Mouse (Mus musculus): ENCODE measurements around the gene Mr1. TPM values are rescaled to one million over a fixed set of nuclear protein-coding genes. Genes with fewer than 3 reads are reported as not detected.

Mr1 gene
- polyA plus RNA-seq, 1 experiment from 2014 or later, result 0.49 TPM

GRCm38 (mm10) chr1:155113946-155114345 is 32.7 kb downstream of the Mr1 start:
- Histone ChIP-seq H3K27ac (ENCODE audit: low read depth, low read length) (no peak overlapping the region), H3K36me3 (ENCODE audit: control insufficient read depth, insufficient read depth, low read length) (no peaks in the 10 kb centered on the region), H3K4me2 (no peak overlapping the region), H3K27me3 (ENCODE audit: control insufficient read depth, insufficient read depth, low read length) (no peaks in the 10 kb centered on the region; the same call in 1 of the 2 replicates), H3K9ac (ENCODE audit: low read length) (no peak overlapping the region), H3K4me1 (ENCODE audit: control insufficient read depth, insufficient read depth, low read length) (peaks cover 29% of the 10 kb centered on the region), H3K9me3 (ENCODE audit: control insufficient read depth, low read length) (no peaks in the 10 kb centered on the region), H3K4me3 (ENCODE audit: low read depth, low read length) (no peak overlapping the region)
- ATAC-seq (ENCODE audit: low FRiP score) (peak; percentile 64), DNase-seq (ENCODE audit: low spot score, missing footprints) (no peak)
- 9% methylated on average over 3 of the region's 3 CpGs for WGBS

- ATAC-seq (ENCODE audit: low FRiP score), result no peak
- no peak overlapping the region for H3K4me2 ChIP-seq
- peaks cover 33% of the 10 kb centered on the region for H3K4me1 ChIP-seq (ENCODE audit: control insufficient read depth, insufficient read depth, low read length)
- no peaks in the 10 kb centered on the region for H3K9me3 ChIP-seq (ENCODE audit: control insufficient read depth, low read length)
- no peak overlapping the region for H3K4me3 ChIP-seq (ENCODE audit: low read depth, low read length)
- H3K9ac ChIP-seq (ENCODE audit: low read length), result no peak overlapping the region
- no peaks in the 10 kb centered on the region; the same call in 1 of the 2 replicates for H3K27me3 ChIP-seq (ENCODE audit: control insufficient read depth, insufficient read depth, low read length)
- no peak for DNase-seq (ENCODE audit: low spot score, missing footprints)
- H3K27ac ChIP-seq (ENCODE audit: low read depth, low read length), result no peak overlapping the region
- no peaks in the 10 kb centered on the region for H3K36me3 ChIP-seq (ENCODE audit: control insufficient read depth, insufficient read depth, low read length)
- 88% methylated on average over 1 of the region's 1 CpGs for WGBS
These were observed 33.7 kb downstream of the Mr1 start for GRCm38 (mm10) chr1:155112875-155113274.

GRCm38 (mm10) chr1:155112118-155112517 is 34.5 kb downstream of the Mr1 start:
- Histone ChIP-seq H3K36me3 (ENCODE audit: control insufficient read depth, insufficient read depth, low read length) (no peaks in the 10 kb centered on the region), H3K4me3 (ENCODE audit: low read depth, low read length) (no peak overlapping the region), H3K27ac (ENCODE audit: low read depth, low read length) (no peak overlapping the region), H3K9me3 (ENCODE audit: control insufficient read depth, low read length) (no peaks in the 10 kb centered on the region), H3K9ac (ENCODE audit: low read length) (no peak overlapping the region), H3K4me2 (no peak overlapping the region), H3K4me1 (ENCODE audit: control insufficient read depth, insufficient read depth, low read length) (peaks cover 33% of the 10 kb centered on the region), H3K27me3 (ENCODE audit: control insufficient read depth, insufficient read depth, low read length) (no peaks in the 10 kb centered on the region; the same call in 1 of the 2 replicates)
- ATAC-seq (ENCODE audit: low FRiP score) (no peak), DNase-seq (ENCODE audit: low spot score, missing footprints) (no peak)
- 30% methylated on average over 4 of the region's 4 CpGs for WGBS

GRCm38 (mm10) chr1:155111491-155111890 is 35.1 kb downstream of the Mr1 start:
- Histone ChIP-seq H3K9ac (ENCODE audit: low read length) (no peak overlapping the region), H3K4me3 (ENCODE audit: low read depth, low read length) (no peak overlapping the region), H3K27ac (ENCODE audit: low read depth, low read length) (no peak overlapping the region), H3K36me3 (ENCODE audit: control insufficient read depth, insufficient read depth, low read length) (no peaks in the 10 kb centered on the region), H3K27me3 (ENCODE audit: control insufficient read depth, insufficient read depth, low read length) (no peaks in the 10 kb centered on the region; the same call in 1 of the 2 replicates), H3K4me2 (no peak overlapping the region), H3K9me3 (ENCODE audit: control insufficient read depth, low read length) (no peaks in the 10 kb centered on the region), H3K4me1 (ENCODE audit: control insufficient read depth, insufficient read depth, low read length) (peaks cover 33% of the 10 kb centered on the region)
- DNase-seq (ENCODE audit: low spot score, missing footprints) (no peak), ATAC-seq (ENCODE audit: low FRiP score) (peak; percentile 65)
- WGBS, result 5% methylated on average over 6 of the region's 6 CpGs

GRCm38 (mm10) chr1:155109387-155110350 is 36.9 kb downstream of the Mr1 start:
- Histone ChIP-seq H3K27me3 (ENCODE audit: control insufficient read depth, insufficient read depth, low read length) (no peaks in the 10 kb centered on the region; the same call in 1 of the 2 replicates), H3K4me1 (ENCODE audit: control insufficient read depth, insufficient read depth, low read length) (peaks cover 33% of the 10 kb centered on the region), H3K9ac (ENCODE audit: low read length) (peak overlapping the region; percentile 46; the same call in 1 of the 2 replicates), H3K36me3 (ENCODE audit: control insufficient read depth, insufficient read depth, low read length) (no peaks in the 10 kb centered on the region), H3K9me3 (ENCODE audit: control insufficient read depth, low read length) (no peaks in the 10 kb centered on the region), H3K4me3 (ENCODE audit: low read depth, low read length) (no peak overlapping the region), H3K27ac (ENCODE audit: low read depth, low read length) (no peak overlapping the region), H3K4me2 (peak overlapping the region; percentile 11; the same call in 1 of the 2 replicates)
- ATAC-seq (ENCODE audit: low FRiP score) (no peak), DNase-seq (ENCODE audit: low spot score, missing footprints) (peak; percentile 90)
- WGBS, result 24% methylated on average over 18 of the region's 18 CpGs

- no peaks in the 10 kb centered on the region for H3K36me3 ChIP-seq (ENCODE audit: control insufficient read depth, insufficient read depth, low read length)
- no peak overlapping the region for H3K4me3 ChIP-seq (ENCODE audit: low read depth, low read length)
- 23% methylated on average over 4 of the region's 4 CpGs for WGBS
- no peak for ATAC-seq (ENCODE audit: low FRiP score)
- peak; percentile 86 for DNase-seq (ENCODE audit: low spot score, missing footprints)
- no peak overlapping the region for H3K27ac ChIP-seq (ENCODE audit: low read depth, low read length)
- H3K9ac ChIP-seq (ENCODE audit: low read length), result no peak overlapping the region
- no peaks in the 10 kb centered on the region for H3K9me3 ChIP-seq (ENCODE audit: control insufficient read depth, low read length)
- no peak overlapping the region for H3K4me2 ChIP-seq
- peaks cover 26% of the 10 kb centered on the region for H3K4me1 ChIP-seq (ENCODE audit: control insufficient read depth, insufficient read depth, low read length)
- H3K27me3 ChIP-seq (ENCODE audit: control insufficient read depth, insufficient read depth, low read length), result no peaks in the 10 kb centered on the region; the same call in 1 of the 2 replicates
These were observed 38.2 kb downstream of the Mr1 start for GRCm38 (mm10) chr1:155108412-155108811.

GRCm38 (mm10) chr1:155107843-155108242 is 38.8 kb downstream of the Mr1 start:
- Histone ChIP-seq H3K4me2 (no peak overlapping the region), H3K36me3 (ENCODE audit: control insufficient read depth, insufficient read depth, low read length) (no peaks in the 10 kb centered on the region), H3K4me3 (ENCODE audit: low read depth, low read length) (no peak overlapping the region), H3K27me3 (ENCODE audit: control insufficient read depth, insufficient read depth, low read length) (no peaks in the 10 kb centered on the region; the same call in 1 of the 2 replicates), H3K9ac (ENCODE audit: low read length) (no peak overlapping the region), H3K9me3 (ENCODE audit: control insufficient read depth, low read length) (no peaks in the 10 kb centered on the region), H3K27ac (ENCODE audit: low read depth, low read length) (no peak overlapping the region), H3K4me1 (ENCODE audit: control insufficient read depth, insufficient read depth, low read length) (peaks cover 25% of the 10 kb centered on the region)
- WGBS, result 57% methylated on average over 5 of the region's 5 CpGs
- DNase-seq (ENCODE audit: low spot score, missing footprints) (peak; percentile 78), ATAC-seq (ENCODE audit: low FRiP score) (no peak)

- Histone ChIP-seq H3K4me3 (ENCODE audit: low read depth, low read length) (no peak overlapping the region), H3K9ac (ENCODE audit: low read length) (no peak overlapping the region), H3K36me3 (ENCODE audit: control insufficient read depth, insufficient read depth, low read length) (no peaks in the 10 kb centered on the region), H3K27me3 (ENCODE audit: control insufficient read depth, insufficient read depth, low read length) (no peaks in the 10 kb centered on the region; the same call in 1 of the 2 replicates), H3K27ac (ENCODE audit: low read depth, low read length) (no peak overlapping the region), H3K9me3 (ENCODE audit: control insufficient read depth, low read length) (no peaks in the 10 kb centered on the region), H3K4me2 (no peak overlapping the region), H3K4me1 (ENCODE audit: control insufficient read depth, insufficient read depth, low read length) (peaks cover 17% of the 10 kb centered on the region)
- 67% methylated on average over 1 of the region's 1 CpGs for WGBS
- ATAC-seq (ENCODE audit: low FRiP score) (no peak), DNase-seq (ENCODE audit: low spot score, missing footprints) (peak; percentile 41)
These were observed 40.3 kb downstream of the Mr1 start for GRCm38 (mm10) chr1:155106310-155106709.

GRCm38 (mm10) chr1:155103991-155104390 is 42.6 kb downstream of the Mr1 start:
- no peak for DNase-seq (ENCODE audit: low spot score, missing footprints)

More at GRCm38 (mm10) chr1:155103991-155104390, 42.6 kb downstream of the Mr1 start:
- H3K36me3 ChIP-seq (ENCODE audit: control insufficient read depth, insufficient read depth, low read length), result no peaks in the 10 kb centered on the region
- ATAC-seq (ENCODE audit: low FRiP score), result no peak
- WGBS, result 87% methylated on average over 5 of the region's 5 CpGs
- no peak overlapping the region for H3K4me2 ChIP-seq
- H3K27ac ChIP-seq (ENCODE audit: low read depth, low read length), result no peak overlapping the region
- no peak overlapping the region for H3K9ac ChIP-seq (ENCODE audit: low read length)
- H3K4me3 ChIP-seq (ENCODE audit: low read depth, low read length), result no peak overlapping the region
- no peaks in the 10 kb centered on the region for H3K27me3 ChIP-seq (ENCODE audit: control insufficient read depth, insufficient read depth, low read length)
- H3K4me1 ChIP-seq (ENCODE audit: control insufficient read depth, insufficient read depth, low read length), result peaks cover 8% of the 10 kb centered on the region
- H3K9me3 ChIP-seq (ENCODE audit: control insufficient read depth, low read length), result no peaks in the 10 kb centered on the region

Data from midbrain, embryonic 11.5 days (tissue).